Mouse (Mus musculus): ENCODE measurements around the gene Otor. TPM values are rescaled to one million over a fixed set of nuclear protein-coding genes. Genes with fewer than 3 reads are reported as not detected.
A peak's percentile ranks its signal among the peaks of the same experiment; 100 is the strongest.

Gene Otor
- 0.27 TPM in 1 of 2 replicates, not detected in the other for polyA plus RNA-seq (2015; fragmentation: Nextera tagmentation; extraction: Ambion mirVana)

DNA sequence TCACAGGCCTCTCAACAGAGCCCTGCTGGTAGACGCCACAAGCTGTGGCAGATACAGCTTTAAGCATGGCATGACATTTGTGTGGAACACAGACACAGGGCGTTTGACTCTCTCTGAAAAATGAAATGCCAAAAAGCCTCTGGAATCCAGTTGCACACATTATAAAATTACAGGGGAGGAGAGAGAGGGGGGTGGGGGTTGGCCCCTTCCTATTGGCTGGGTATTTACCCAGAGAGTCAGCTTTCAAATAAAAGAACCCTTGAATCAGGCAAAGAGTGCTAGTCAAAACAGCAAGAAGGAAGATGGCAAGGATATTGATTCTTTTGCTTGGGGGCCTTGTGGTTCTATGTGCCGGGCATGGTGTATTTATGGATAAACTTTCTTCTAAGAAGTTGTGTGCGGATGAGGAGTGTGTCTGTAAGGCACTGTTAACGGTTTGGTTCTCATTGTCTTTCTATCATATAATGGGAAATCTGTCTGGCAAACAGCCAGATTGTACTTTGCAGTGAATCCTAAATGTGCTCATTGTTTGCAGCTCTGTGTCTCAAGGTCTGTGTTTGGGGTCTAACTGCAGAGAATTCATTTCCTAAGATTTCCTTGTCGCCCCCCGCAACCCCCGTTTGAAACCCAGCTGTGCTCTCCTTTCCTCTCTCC lies at the start of gene Otor:
Otor (plus strand) TSS at position 276 of the 654 bp plus-strand sequence.
- no peak for ATAC-seq (ENCODE audit: low FRiP score, low TSS enrichment)

DNA sequence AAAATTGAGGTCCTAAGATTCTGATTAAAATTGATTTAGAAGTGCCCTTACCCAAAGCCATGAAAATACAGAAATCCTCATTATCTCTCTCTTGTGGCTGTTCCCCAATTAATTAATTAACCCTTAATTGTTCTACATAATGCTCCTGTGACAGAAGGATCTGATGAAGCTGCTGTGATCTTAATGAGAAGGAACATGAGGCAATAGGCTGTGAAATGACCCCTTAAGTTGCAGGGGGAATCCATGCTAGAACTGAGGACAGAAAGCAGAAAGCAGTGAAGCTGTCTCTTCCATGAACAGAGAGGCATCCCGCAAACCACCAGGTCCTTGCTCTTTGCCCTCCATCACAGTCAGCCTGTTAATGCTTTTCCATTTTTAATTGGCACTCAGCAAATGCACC lies 47.0 kb upstream of the Otor start:
- no peaks in the 10 kb centered on the region for H3K36me3 ChIP-seq (ENCODE audit: insufficient read depth, low read length)
- WGBS = 85% methylated on average over 1 of the region's 1 CpGs
- ATAC-seq (ENCODE audit: low FRiP score, low TSS enrichment) = no peak
- no peak overlapping the region for H3K27ac ChIP-seq (ENCODE audit: low read length)
- H3K27me3 ChIP-seq (ENCODE audit: insufficient read depth, low read length) = no peaks in the 10 kb centered on the region
- no peak overlapping the region for H3K4me2 ChIP-seq (replicated peaks; ENCODE audit: low read depth, low read length)
- H3K9me3 ChIP-seq (ENCODE audit: low read length) = no peaks in the 10 kb centered on the region
- H3K4me3 ChIP-seq (ENCODE audit: low read length) = no peak overlapping the region
- H3K4me1 ChIP-seq (ENCODE audit: insufficient read depth, low read length) = peaks cover 8% of the 10 kb centered on the region
- no peak overlapping the region for H3K9ac ChIP-seq (replicated peaks; ENCODE audit: low read length)

More for the DNA sequence above, at the start of gene Otor:
- no peaks in the 10 kb centered on the region for H3K36me3 ChIP-seq (ENCODE audit: insufficient read depth, low read length)
- H3K4me1 ChIP-seq (ENCODE audit: insufficient read depth, low read length) = 0 out of 2 replicates have a peak, but pooled peaks cover 5% of the 10 kb centered on the region
- no peaks in the 10 kb centered on the region for H3K9me3 ChIP-seq (ENCODE audit: low read length)
- no peak within 1 kb of the TSS for H3K27ac ChIP-seq (ENCODE audit: low read length)
- no peak within 1 kb of the TSS for H3K4me3 ChIP-seq (ENCODE audit: low read length)
- no peak within 1 kb of the TSS for H3K9ac ChIP-seq (replicated peaks; ENCODE audit: low read length)
- H3K27me3 ChIP-seq (ENCODE audit: insufficient read depth, low read length) = no peaks in the 10 kb centered on the region
- WGBS = 67% methylated on average over 8 of the region's 8 CpGs
- H3K4me2 ChIP-seq (replicated peaks; ENCODE audit: low read depth, low read length) = no peak within 1 kb of the TSS

DNA sequence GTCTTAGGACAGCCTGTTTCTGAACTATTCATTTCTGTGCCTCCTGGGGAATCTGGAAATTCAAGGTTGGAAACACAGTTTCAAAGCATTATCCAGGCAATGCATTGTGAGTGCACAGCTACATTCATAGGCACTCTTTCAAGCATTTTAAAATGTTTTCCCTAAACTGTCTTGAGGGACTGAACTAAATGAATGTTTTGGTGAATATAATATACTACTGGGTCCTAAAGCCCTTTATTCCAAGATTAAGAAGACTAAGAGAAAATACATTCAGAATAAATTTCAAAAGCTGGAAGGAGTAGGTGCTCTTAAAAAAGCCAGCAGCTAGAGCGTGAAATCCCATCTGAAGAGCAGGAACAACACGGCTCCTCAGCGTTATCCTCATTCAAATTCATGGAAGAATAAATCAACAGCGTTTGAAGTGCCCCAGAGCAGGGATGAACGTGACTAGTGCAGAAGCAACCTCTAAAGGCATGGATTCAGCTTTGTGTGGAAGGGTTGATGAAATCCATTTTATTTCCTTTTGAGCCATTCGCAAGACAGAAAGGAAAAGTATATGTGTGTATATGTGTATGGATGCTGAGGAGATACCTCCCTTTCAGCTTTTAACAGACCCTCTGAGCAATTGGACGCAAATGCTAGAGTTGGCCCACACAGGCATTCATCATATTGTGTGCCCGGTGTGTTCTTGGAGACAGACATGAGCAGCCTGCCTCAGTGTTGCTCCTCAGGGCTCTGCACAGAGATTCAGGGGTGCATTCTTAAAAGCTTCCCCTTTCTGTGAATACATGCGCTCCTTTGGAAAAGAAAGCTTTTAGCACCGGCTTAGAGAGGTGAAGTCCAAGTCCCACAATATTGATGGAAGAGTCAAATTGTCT lies 45.7 kb upstream of the Otor start:
- H3K36me3 ChIP-seq (ENCODE audit: insufficient read depth, low read length) = no peaks in the 10 kb centered on the region
- peaks cover 8% of the 10 kb centered on the region for H3K4me1 ChIP-seq (ENCODE audit: insufficient read depth, low read length)
- H3K4me3 ChIP-seq (ENCODE audit: low read length) = no peak overlapping the region
- H3K27me3 ChIP-seq (ENCODE audit: insufficient read depth, low read length) = no peaks in the 10 kb centered on the region
- no peak for ATAC-seq (ENCODE audit: low FRiP score, low TSS enrichment)
- H3K9me3 ChIP-seq (ENCODE audit: low read length) = no peaks in the 10 kb centered on the region
- no peak overlapping the region for H3K4me2 ChIP-seq (replicated peaks; ENCODE audit: low read depth, low read length)
- no peak overlapping the region for H3K9ac ChIP-seq (replicated peaks; ENCODE audit: low read length)
- WGBS = 63% methylated on average over 10 of the region's 10 CpGs
- H3K27ac ChIP-seq (ENCODE audit: low read length) = no peak overlapping the region

DNA sequence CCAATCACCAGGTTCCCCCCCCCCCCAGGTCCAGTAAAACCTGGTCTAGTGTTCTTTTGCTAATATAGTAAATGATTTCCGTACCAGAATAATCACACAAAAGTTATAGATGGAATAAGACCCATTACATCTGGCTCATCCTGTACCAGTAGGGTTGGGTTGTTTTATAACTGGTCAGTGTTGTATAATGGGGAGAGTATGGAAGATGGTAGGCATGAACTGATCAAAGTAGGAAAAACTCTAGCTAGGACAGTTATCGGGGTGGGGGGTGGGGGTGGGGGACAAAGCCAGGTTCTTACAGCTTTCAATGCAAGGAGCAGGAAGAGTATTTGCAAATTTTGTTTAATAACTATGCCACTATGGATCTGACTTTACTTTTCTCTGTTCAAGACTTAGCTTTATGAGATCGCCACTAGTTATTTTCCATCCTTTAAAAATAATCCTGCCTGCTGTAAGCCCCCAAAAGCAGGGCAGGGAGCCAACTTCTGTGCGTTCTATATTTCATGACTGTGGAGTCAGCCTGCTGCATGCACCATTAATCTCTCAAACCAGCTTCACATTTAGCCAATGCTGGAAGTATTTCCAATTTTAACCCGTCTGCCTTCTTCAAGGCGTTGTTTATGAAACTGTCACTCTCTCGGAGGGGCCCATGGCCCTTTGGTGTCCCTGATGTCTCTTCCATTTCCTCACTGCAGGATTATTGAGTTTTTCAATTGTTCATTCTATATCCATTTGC lies 43.8 kb upstream of the Otor start:
- 27% methylated on average over 7 of the region's 7 CpGs for WGBS
- ATAC-seq (ENCODE audit: low FRiP score, low TSS enrichment) = peak; percentile 86
- 0 out of 2 replicates have a peak overlapping the region, but pooled peaks have one; percentile 9 for H3K27ac ChIP-seq (ENCODE audit: low read length)

DNA sequence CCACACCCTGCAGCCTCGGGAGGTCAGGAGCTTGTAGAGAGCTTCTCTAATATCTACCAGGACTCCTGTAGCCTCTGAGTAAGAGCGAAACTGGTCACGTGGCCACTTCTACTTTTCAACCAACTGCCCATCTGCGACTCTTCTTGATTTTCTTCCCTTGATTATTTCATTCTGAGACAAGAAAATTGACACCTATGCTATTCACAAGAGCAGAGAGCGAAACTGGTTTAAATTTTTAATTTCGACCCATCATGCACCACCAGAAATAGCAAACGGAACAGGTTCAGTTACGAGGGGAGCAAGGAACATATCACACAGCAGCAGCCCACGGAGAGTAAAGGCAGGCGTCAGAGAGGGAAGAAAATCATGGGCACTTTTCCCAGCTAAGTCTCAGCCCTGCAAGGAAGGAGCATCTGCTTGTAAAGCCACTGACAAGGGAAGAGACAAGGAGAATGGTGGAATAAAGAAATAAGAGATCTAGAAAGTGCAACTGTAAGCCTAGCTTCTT lies 43.1 kb upstream of the Otor start:
- 38% methylated on average over 10 of the region's 10 CpGs for WGBS
- Histone ChIP-seq H3K4me3 (ENCODE audit: low read length) (peak overlapping the region; percentile 26), H3K36me3 (ENCODE audit: insufficient read depth, low read length) (no peaks in the 10 kb centered on the region), H3K27me3 (ENCODE audit: insufficient read depth, low read length) (no peaks in the 10 kb centered on the region), H3K9ac (replicated peaks; ENCODE audit: low read length) (no peak overlapping the region), H3K27ac (ENCODE audit: low read length) (peak overlapping the region; percentile 32; the same call in 1 of the 2 replicates), H3K4me1 (ENCODE audit: insufficient read depth, low read length) (peaks cover 8% of the 10 kb centered on the region), H3K4me2 (replicated peaks; ENCODE audit: low read depth, low read length) (peak overlapping the region; percentile 50), H3K9me3 (ENCODE audit: low read length) (no peaks in the 10 kb centered on the region)
- ATAC-seq (ENCODE audit: low FRiP score, low TSS enrichment) = peak; percentile 88

More for the DNA sequence above, 43.8 kb upstream of the Otor start:
- Histone ChIP-seq H3K4me3 (ENCODE audit: low read length) (peak overlapping the region; percentile 26), H3K36me3 (ENCODE audit: insufficient read depth, low read length) (no peaks in the 10 kb centered on the region), H3K27me3 (ENCODE audit: insufficient read depth, low read length) (no peaks in the 10 kb centered on the region), H3K9me3 (ENCODE audit: low read length) (no peaks in the 10 kb centered on the region), H3K4me1 (ENCODE audit: insufficient read depth, low read length) (peaks cover 8% of the 10 kb centered on the region), H3K4me2 (replicated peaks; ENCODE audit: low read depth, low read length) (peak overlapping the region; percentile 50), H3K9ac (replicated peaks; ENCODE audit: low read length) (no peak overlapping the region)

DNA sequence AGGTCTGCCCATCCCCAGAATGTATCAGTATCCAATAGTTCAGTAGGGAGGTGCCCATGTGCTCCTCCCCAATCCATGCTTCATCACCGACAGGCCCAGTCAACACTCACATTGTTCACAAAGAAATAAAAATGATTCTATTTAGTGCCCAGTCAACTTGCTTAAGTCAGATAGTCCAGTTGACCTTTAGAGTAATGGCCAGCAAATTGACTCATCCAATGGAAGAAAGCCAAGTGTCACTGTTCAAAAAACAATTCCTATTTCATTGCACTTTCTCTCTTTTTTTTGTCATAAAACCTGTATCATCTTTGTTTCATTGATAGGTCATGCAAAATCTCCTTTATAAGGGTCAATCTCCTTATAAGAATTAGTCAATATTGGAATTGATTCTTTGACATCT lies 36.7 kb upstream of the Otor start:
- Histone ChIP-seq H3K4me1 (ENCODE audit: insufficient read depth, low read length) (no peaks in the 10 kb centered on the region), H3K36me3 (ENCODE audit: insufficient read depth, low read length) (no peaks in the 10 kb centered on the region), H3K4me3 (ENCODE audit: low read length) (no peak overlapping the region), H3K27me3 (ENCODE audit: insufficient read depth, low read length) (no peaks in the 10 kb centered on the region), H3K9me3 (ENCODE audit: low read length) (no peaks in the 10 kb centered on the region), H3K9ac (replicated peaks; ENCODE audit: low read length) (no peak overlapping the region), H3K4me2 (replicated peaks; ENCODE audit: low read depth, low read length) (no peak overlapping the region), H3K27ac (ENCODE audit: low read length) (no peak overlapping the region)
- 97% methylated on average over 1 of the region's 1 CpGs for WGBS
- ATAC-seq (ENCODE audit: low FRiP score, low TSS enrichment) = no peak

DNA sequence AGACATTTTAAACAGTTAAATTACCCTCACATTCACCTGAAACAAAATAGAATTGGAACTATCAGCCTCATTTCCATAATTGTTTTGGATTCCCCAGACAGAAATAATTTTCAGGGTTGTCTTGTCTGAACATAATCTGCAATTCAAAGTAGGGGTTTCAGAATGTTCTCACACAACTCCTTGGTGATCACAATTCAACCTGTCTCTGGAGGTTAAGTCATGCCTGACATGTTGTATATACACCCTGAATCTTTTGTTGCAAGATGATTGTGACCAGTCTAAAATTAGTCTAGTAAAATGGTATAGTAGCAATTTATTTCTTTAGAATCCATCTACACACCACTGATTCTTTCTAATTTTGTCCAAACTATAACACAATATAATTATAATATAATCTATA lies 23.0 kb upstream of the Otor start:
- H3K4me1 ChIP-seq (ENCODE audit: insufficient read depth, low read length) = no peaks in the 10 kb centered on the region
- no peak overlapping the region for H3K9ac ChIP-seq (replicated peaks; ENCODE audit: low read length)
- H3K27me3 ChIP-seq (ENCODE audit: insufficient read depth, low read length) = no peaks in the 10 kb centered on the region
- no peaks in the 10 kb centered on the region for H3K9me3 ChIP-seq (ENCODE audit: low read length)
- ATAC-seq (ENCODE audit: low FRiP score, low TSS enrichment) = no peak
- no peak overlapping the region for H3K27ac ChIP-seq (ENCODE audit: low read length)
- H3K4me2 ChIP-seq (replicated peaks; ENCODE audit: low read depth, low read length) = no peak overlapping the region
- H3K36me3 ChIP-seq (ENCODE audit: insufficient read depth, low read length) = no peaks in the 10 kb centered on the region
- H3K4me3 ChIP-seq (ENCODE audit: low read length) = no peak overlapping the region

DNA sequence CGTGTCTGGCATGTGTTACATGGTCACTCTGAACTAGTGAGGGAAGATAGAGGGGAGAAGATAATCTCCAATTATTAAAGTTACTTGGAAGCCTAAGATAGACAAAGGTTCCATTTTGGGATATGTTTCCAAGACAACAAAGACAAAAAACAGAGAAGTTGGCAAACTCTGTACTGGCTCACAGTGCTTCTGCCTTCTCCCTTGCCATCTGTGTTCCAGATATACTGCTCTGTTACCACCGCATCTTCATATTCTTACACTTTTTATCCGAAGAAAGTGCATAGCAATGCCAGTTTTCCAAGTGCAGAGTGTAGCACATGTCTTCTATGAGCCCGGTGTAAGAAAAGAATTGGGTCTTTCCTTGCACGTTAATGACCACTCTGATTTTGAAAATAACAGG lies 21.5 kb upstream of the Otor start:
- no peak overlapping the region for H3K9ac ChIP-seq (replicated peaks; ENCODE audit: low read length)
- WGBS = 79% methylated on average over 5 of the region's 5 CpGs
- no peak for ATAC-seq (ENCODE audit: low FRiP score, low TSS enrichment)
- no peaks in the 10 kb centered on the region for H3K9me3 ChIP-seq (ENCODE audit: low read length)
- no peaks in the 10 kb centered on the region for H3K4me1 ChIP-seq (ENCODE audit: insufficient read depth, low read length)
- no peak overlapping the region for H3K4me2 ChIP-seq (replicated peaks; ENCODE audit: low read depth, low read length)
- H3K4me3 ChIP-seq (ENCODE audit: low read length) = no peak overlapping the region
- no peaks in the 10 kb centered on the region for H3K36me3 ChIP-seq (ENCODE audit: insufficient read depth, low read length)
- H3K27ac ChIP-seq (ENCODE audit: low read length) = no peak overlapping the region
- no peaks in the 10 kb centered on the region; the same call in 1 of the 2 replicates for H3K27me3 ChIP-seq (ENCODE audit: insufficient read depth, low read length)

DNA sequence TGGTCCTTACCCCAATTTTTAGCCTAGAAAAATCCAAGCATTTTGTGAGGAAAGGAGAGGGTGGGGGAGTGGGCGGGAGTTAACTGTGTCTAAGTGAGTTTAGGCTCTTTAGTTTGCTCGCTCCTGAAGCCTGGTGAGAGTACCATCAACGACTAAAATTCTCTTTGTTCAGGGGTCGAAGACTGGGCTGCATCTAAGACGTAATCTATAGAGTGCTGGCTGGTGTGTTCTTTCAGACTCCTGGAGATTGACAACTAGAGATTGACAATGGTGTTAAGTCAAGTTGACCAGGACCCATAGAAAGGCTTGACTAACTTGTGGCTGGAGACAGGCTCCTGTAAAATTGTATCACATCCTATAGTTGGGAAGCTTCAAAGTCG lies 15.9 kb upstream of the Otor start:
- peak; percentile 56 for ATAC-seq (ENCODE audit: low FRiP score, low TSS enrichment)
- Histone ChIP-seq H3K4me3 (ENCODE audit: low read length) (peak overlapping the region; percentile 96), H3K9ac (replicated peaks; ENCODE audit: low read length) (peak overlapping the region; percentile 91), H3K4me2 (replicated peaks; ENCODE audit: low read depth, low read length) (peak overlapping the region; percentile 62), H3K27ac (ENCODE audit: low read length) (no peak overlapping the region), H3K4me1 (ENCODE audit: insufficient read depth, low read length) (peaks cover 4% of the 10 kb centered on the region; the same call in 1 of the 2 replicates), H3K9me3 (ENCODE audit: low read length) (no peaks in the 10 kb centered on the region), H3K36me3 (ENCODE audit: insufficient read depth, low read length) (peaks cover 22% of the 10 kb centered on the region; the same call in 1 of the 2 replicates), H3K27me3 (ENCODE audit: insufficient read depth, low read length) (no peaks in the 10 kb centered on the region; the same call in 1 of the 2 replicates)
- WGBS = 51% methylated on average over 6 of the region's 6 CpGs

Measured in kidney, embryonic 16.5 days (tissue).